Mouse (Mus musculus): ENCODE measurements around the gene Gna13. TPM values are rescaled to one million over a fixed set of nuclear protein-coding genes. Genes with fewer than 3 reads are reported as not detected.

The Gna13 gene
- polyA plus RNA-seq (2011; ENCODE audit: insufficient read length, low read depth, missing spikeins) = 38.0 and 41.3 TPM in 2 replicates

DNA sequence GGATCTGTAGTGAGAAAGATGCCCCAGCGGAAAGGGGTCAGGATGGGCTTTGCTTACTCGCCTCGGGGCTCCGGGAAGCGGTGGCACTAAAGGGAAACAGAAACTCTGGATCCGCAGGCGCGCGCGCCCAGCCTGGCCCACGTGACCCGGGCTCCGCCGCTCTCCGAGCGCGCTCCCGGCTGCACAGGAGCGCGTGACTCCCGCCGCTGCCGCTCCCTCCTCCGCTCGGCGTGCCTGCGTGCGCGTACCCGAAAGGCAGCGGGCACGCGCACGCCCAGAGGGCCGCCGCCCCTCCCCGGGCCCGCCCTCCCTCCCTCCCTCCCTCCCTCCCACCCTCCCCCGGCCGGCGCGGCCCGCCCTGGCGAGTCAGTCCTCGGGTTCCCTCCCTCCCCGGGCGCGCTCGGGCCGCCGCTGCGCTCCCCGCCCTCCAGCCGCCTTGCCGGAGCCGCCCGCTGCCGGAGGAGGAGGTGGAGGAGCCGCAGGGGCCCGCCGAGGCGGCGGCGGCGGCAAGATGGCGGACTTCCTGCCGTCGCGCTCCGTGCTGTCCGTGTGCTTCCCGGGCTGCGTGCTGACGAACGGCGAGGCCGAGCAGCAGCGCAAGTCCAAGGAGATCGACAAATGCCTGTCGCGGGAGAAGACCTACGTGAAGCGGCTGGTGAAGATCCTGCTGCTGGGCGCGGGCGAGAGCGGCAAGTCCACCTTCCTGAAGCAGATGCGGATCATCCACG lies at the start of gene Gna13:
Gna13 (plus strand) TSS at position 369 of the 728 bp plus-strand sequence.
- Histone ChIP-seq H3K4me1 (ENCODE audit: control insufficient read depth, insufficient read depth, low read length) (0 out of 2 replicates have a peak, but pooled peaks cover 6% of the 10 kb centered on the region), H3K27ac (ENCODE audit: insufficient read depth, low read length) (peak within 1 kb of the TSS; percentile 89), H3K4me3 (ENCODE audit: insufficient read depth, low read length) (peak within 1 kb of the TSS; percentile 99)
- TF ChIP-seq POLR2A (IDR thresholded peaks at IDR 0.05; ENCODE audit: low read depth, low read length) = peak; percentile 94
- no peak for TF ChIP-seq CTCF (IDR thresholded peaks at IDR 0.05; ENCODE audit: borderline replicate concordance, insufficient read depth, low read length)

DNA sequence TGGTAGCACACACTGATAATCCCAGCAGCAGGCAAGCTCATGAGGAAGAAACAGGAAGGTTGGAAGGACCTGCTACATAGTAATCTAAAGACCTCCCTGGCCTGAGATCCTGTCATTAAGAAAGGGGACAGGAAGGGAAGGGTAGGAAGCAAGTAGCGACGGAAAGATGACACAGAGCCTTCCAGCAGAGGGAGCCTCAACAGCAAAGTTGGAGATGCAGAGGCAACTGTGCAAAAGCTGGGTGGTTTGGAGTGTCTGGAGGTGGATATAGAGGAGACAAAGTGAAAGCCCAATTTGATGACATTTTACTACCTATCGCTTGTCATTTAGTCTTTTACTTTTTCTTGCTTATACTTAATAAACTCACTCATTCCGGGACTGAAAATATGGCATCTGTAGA lies 45.7 kb upstream of the Gna13 start:
- no peaks in the 10 kb centered on the region for H3K4me1 ChIP-seq (ENCODE audit: control insufficient read depth, insufficient read depth, low read length)
- TF ChIP-seq CTCF (IDR thresholded peaks at IDR 0.05; ENCODE audit: borderline replicate concordance, insufficient read depth, low read length) = peak; percentile 80; the same call in 1 of the 2 replicates
- no peak for TF ChIP-seq POLR2A (IDR thresholded peaks at IDR 0.05; ENCODE audit: low read depth, low read length)
- no peak overlapping the region for H3K4me3 ChIP-seq (ENCODE audit: insufficient read depth, low read length)
- H3K27ac ChIP-seq (ENCODE audit: insufficient read depth, low read length) = no peak overlapping the region

- no peak for TF ChIP-seq POLR2A (IDR thresholded peaks at IDR 0.05; ENCODE audit: low read depth, low read length)
- no peak for TF ChIP-seq CTCF (IDR thresholded peaks at IDR 0.05; ENCODE audit: borderline replicate concordance, insufficient read depth, low read length)
- Histone ChIP-seq H3K4me3 (ENCODE audit: insufficient read depth, low read length) (no peak overlapping the region), H3K27ac (ENCODE audit: insufficient read depth, low read length) (no peak overlapping the region), H3K4me1 (ENCODE audit: control insufficient read depth, insufficient read depth, low read length) (no peaks in the 10 kb centered on the region)
These were observed 43.2 kb upstream of the Gna13 start for GRCm38 (mm10) chr11:109319471-109319870.

- no peaks in the 10 kb centered on the region for H3K4me1 ChIP-seq (ENCODE audit: control insufficient read depth, insufficient read depth, low read length)
- H3K4me3 ChIP-seq (ENCODE audit: insufficient read depth, low read length) = no peak overlapping the region
- H3K27ac ChIP-seq (ENCODE audit: insufficient read depth, low read length) = no peak overlapping the region
- TF ChIP-seq POLR2A (IDR thresholded peaks at IDR 0.05; ENCODE audit: low read depth, low read length) = no peak
- TF ChIP-seq CTCF (IDR thresholded peaks at IDR 0.05; ENCODE audit: borderline replicate concordance, insufficient read depth, low read length) = no peak
These were observed 42.7 kb upstream of the Gna13 start for GRCm38 (mm10) chr11:109319946-109320345.

DNA sequence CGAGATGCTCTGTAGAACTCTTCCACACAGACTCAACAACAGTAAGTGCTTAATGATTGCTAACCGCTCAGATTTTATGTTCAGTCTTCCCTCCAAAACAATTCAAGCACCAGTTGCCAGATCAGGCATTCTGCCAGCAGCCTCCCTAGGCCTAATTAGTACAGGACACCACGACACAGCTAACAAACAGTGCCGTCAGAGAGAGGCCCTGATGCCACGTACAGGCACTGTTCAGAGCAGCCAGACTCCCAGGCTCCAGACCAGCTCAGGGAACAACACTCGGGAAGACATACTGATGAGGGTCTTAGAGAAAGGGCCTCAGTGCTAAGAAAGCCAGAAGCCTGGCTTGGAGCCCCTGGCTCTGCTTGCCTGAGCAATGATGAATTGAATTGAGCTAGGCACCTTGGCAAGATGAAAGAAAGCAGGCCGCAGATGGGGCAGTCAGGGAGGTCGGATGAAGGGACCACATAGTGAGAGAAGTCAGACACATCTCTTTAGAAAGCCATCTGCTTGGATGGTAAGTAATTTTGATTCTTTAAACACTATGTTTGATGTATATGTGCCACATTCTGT lies 42.2 kb upstream of the Gna13 start:
- TF ChIP-seq POLR2A (IDR thresholded peaks at IDR 0.05; ENCODE audit: low read depth, low read length) (no peak), CTCF (IDR thresholded peaks at IDR 0.05; ENCODE audit: borderline replicate concordance, insufficient read depth, low read length) (no peak)
- no peak overlapping the region for H3K4me3 ChIP-seq (ENCODE audit: insufficient read depth, low read length)
- no peaks in the 10 kb centered on the region for H3K4me1 ChIP-seq (ENCODE audit: control insufficient read depth, insufficient read depth, low read length)
- no peak overlapping the region for H3K27ac ChIP-seq (ENCODE audit: insufficient read depth, low read length)

- Histone ChIP-seq H3K27ac (ENCODE audit: insufficient read depth, low read length) (no peak overlapping the region), H3K4me1 (ENCODE audit: control insufficient read depth, insufficient read depth, low read length) (0 out of 2 replicates have a peak, but pooled peaks cover 4% of the 10 kb centered on the region), H3K4me3 (ENCODE audit: insufficient read depth, low read length) (no peak overlapping the region)
- no peak for TF ChIP-seq CTCF (IDR thresholded peaks at IDR 0.05; ENCODE audit: borderline replicate concordance, insufficient read depth, low read length)
- no peak for TF ChIP-seq POLR2A (IDR thresholded peaks at IDR 0.05; ENCODE audit: low read depth, low read length)
These were observed 36.4 kb upstream of the Gna13 start for GRCm38 (mm10) chr11:109326270-109326669.

DNA sequence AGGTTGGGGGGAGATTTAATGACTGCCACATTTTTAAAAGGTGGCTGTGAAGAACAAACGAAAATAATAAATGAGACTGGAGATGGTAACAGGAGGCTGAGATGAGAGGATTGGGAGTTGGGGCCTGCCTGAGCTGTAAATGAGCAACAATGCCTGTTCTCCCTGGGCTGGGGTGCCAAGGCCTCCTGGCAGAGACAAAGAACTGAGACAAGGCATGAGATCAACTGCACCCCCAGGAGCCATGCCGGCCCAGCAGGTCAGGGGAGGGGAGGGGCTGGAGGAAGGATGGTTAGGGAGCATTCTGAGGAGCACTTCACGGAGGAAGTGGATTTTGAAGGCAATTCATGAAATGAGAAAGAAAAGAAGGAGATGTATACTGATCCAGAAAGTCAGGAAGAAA lies 35.2 kb upstream of the Gna13 start:
- Histone ChIP-seq H3K27ac (ENCODE audit: insufficient read depth, low read length) (no peak overlapping the region), H3K4me1 (ENCODE audit: control insufficient read depth, insufficient read depth, low read length) (0 out of 2 replicates have a peak, but pooled peaks cover 8% of the 10 kb centered on the region), H3K4me3 (ENCODE audit: insufficient read depth, low read length) (no peak overlapping the region)
- no peak for TF ChIP-seq POLR2A (IDR thresholded peaks at IDR 0.05; ENCODE audit: low read depth, low read length)
- TF ChIP-seq CTCF (IDR thresholded peaks at IDR 0.05; ENCODE audit: borderline replicate concordance, insufficient read depth, low read length) = no peak

DNA sequence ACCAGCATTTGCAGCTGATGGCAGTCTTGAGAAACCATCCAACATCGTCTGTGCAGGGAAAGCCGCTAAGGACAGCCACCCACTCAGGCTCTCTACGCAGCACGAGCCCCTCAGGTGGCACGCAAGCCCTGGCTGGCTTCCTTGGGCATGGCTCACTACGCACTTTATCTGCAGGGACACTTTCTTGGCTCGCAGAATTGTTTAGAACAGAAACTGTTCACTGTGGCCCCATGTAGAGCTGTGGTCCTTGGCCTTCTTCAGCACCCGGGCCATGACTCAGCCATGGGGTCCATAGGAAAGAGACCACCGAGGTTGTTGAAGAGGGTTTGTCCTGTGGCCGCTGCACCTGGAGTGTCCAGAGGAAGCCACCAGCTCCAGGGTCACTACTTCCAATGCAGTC lies 34.7 kb upstream of the Gna13 start:
- TF ChIP-seq CTCF (IDR thresholded peaks at IDR 0.05; ENCODE audit: borderline replicate concordance, insufficient read depth, low read length) (no peak), POLR2A (IDR thresholded peaks at IDR 0.05; ENCODE audit: low read depth, low read length) (no peak)
- Histone ChIP-seq H3K27ac (ENCODE audit: insufficient read depth, low read length) (no peak overlapping the region), H3K4me1 (ENCODE audit: control insufficient read depth, insufficient read depth, low read length) (0 out of 2 replicates have a peak, but pooled peaks cover 10% of the 10 kb centered on the region), H3K4me3 (ENCODE audit: insufficient read depth, low read length) (no peak overlapping the region)

DNA sequence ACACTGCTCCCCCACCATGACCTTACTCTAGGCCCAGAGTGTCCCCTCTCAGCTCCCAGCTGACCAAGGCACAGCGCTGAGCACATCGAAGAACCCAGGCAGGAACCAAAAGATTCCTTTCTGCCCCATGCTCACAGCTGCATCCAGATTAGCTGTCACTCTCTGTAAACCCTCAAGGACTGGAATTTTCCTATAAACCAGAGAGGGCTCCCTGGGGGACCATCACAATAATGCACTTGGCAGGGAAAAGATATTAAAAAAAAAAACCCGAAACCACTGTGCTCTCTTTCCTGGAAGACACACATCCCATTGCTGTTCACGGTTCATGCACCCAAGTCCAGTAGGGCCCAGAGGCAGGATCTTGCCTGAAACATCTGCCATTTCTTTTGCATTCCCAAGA lies 33.3 kb upstream of the Gna13 start:
- Histone ChIP-seq H3K4me3 (ENCODE audit: insufficient read depth, low read length) (no peak overlapping the region), H3K27ac (ENCODE audit: insufficient read depth, low read length) (no peak overlapping the region), H3K4me1 (ENCODE audit: control insufficient read depth, insufficient read depth, low read length) (0 out of 2 replicates have a peak, but pooled peaks cover 10% of the 10 kb centered on the region)
- no peak for TF ChIP-seq CTCF (IDR thresholded peaks at IDR 0.05; ENCODE audit: borderline replicate concordance, insufficient read depth, low read length)
- no peak for TF ChIP-seq POLR2A (IDR thresholded peaks at IDR 0.05; ENCODE audit: low read depth, low read length)
